Mouse (Mus musculus): ENCODE data around the gene Phf11c. TPM values are rescaled to one million over a fixed set of nuclear protein-coding genes. Genes with fewer than 3 reads are reported as not detected.

The Phf11c gene
- total and polyA plus RNA-seq, 3 experiments: 1.1 to 2.4 (median 1.8) TPM

DNA sequence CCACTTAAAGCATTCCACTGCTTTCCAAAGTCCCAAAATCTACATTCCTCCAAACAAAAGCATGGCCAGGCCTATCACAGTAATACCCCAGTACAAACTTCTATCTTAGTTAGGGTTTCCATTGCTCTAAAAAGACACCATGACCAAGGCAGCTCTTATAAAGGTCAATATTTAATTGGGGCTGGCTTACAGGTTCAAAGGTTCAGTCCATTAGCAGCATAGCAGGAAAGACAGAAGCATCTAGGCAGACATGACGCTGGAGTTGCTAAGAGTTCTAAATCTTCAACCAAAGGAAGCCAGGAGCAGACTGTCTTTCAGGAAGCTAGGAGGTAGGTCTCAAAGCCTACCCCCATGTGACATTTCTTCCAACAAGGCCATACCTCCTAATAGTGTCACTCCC lies 35.4 kb upstream of the Phf11c start:
- no peak overlapping the region for H3K4me2 ChIP-seq (ENCODE audit: insufficient read depth, low read depth, poor library complexity, severe bottlenecking)
- peaks cover 0 to 23% of the 10 kb centered on the region in 2 experiments; a peak in 2 of 4 replicates for H3K4me1 ChIP-seq (ENCODE audit: control insufficient read depth in 1 of 2, insufficient read depth in 2 of 2)
- no peak overlapping the region for H3K27ac ChIP-seq (ENCODE audit: insufficient read depth, low read depth)
- dilution Hi-C loops (cut with MboI; ENCODE audit: extremely low pct_ligation_motif_present, extremely low pct_unique_long_range_greater_than_20kb, low sequenced_read_pairs): no loop called here
- no peak overlapping the region for H3K4me3 ChIP-seq (replicated peaks in 1 of 3; ENCODE audit: low read depth in 2 of 3, low read length in 2 of 3, poor library complexity in 1 of 3)
- H3K36me3 ChIP-seq (replicated peaks in 1 of 2; ENCODE audit: control insufficient read depth in 1 of 2, insufficient read depth in 1 of 2, low read length in 1 of 2): peaks cover 12 to 37% of the 10 kb centered on the region in 2 experiments
- TF ChIP-seq MAFK (IDR thresholded peaks at IDR 0.05; ENCODE audit: insufficient replicate concordance, low read length): no peak
- TF ChIP-seq SMC3 (IDR thresholded peaks at IDR 0.05; ENCODE audit: low read depth, low read length): no peak
- TF ChIP-seq MAX (IDR thresholded peaks at IDR 0.05; ENCODE audit: low read length): no peak
- TF ChIP-seq ZNF384 (IDR thresholded peaks at IDR 0.05; ENCODE audit: low read depth, low read length): no peak
- TF ChIP-seq RCOR1 (conservative IDR thresholded peaks at IDR 0.05; ENCODE audit: low read depth, low read length): no peak
- no peak for TF ChIP-seq JUN (IDR thresholded peaks at IDR 0.05; ENCODE audit: insufficient read depth, low read depth, low read length)
- no peak for DNase-seq (ENCODE audit: extremely low read depth)
- no peaks in the 10 kb centered on the region for H3K27me3 ChIP-seq (replicated peaks)
- H3K9ac ChIP-seq (ENCODE audit: insufficient read depth, low read depth): no peak overlapping the region
- peaks cover 10% of the 10 kb centered on the region for H3K9me3 ChIP-seq (replicated peaks; ENCODE audit: low read length)
- in situ Hi-C loops (cut with MboI; ENCODE audit: low pct_ligation_motif_present, low pct_unique_long_range_greater_than_20kb, low sequenced_read_pairs): no loop called here
- H3K79me2 ChIP-seq (replicated peaks; ENCODE audit: control insufficient read depth, extremely low read depth, insufficient read depth, poor library complexity, severe bottlenecking): no peaks in the 10 kb centered on the region

DNA sequence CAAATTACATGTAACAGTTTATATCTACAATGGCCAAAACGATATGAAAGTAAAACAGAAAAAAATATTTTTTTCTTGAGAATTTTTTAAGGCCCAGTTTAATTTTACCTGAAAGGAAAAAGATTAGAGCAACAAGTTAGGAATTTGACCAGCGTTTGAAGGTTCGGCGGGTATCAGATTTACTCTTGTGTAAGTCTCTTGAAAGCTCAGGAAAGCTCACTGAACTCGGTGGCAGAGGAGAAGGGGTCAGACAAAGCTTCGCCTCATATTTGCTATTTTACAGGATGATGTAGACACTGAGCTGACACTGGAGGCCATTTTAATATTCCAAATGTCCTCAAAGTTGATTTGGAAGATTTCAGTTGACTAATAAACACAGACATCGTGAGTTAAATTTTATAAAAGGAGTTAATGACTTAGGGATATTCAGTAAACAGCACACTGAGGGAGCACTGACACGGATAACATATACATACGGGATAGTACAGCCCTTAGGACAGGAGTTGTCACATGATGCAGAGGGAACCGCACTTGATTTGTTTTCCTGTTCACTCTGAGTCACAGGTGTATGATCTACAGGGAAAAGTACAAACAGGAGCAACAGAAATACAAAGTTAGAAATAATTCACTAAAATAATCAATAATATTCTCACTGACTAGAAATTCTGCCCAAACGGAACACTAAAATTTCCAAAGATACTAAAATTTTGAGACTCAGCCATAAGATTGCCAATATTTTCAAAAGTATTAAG lies 27.9 kb upstream of the Phf11c start:
- Histone ChIP-seq H3K4me1 (ENCODE audit: control insufficient read depth in 1 of 2, insufficient read depth in 2 of 2) (peaks cover 0 to 13% of the 10 kb centered on the region in 2 experiments; a peak in 1 of 4 replicates), H3K79me2 (replicated peaks; ENCODE audit: control insufficient read depth, extremely low read depth, insufficient read depth, poor library complexity, severe bottlenecking) (no peaks in the 10 kb centered on the region), H3K9ac (ENCODE audit: insufficient read depth, low read depth) (no peak overlapping the region), H3K27ac (ENCODE audit: insufficient read depth, low read depth) (no peak overlapping the region), H3K4me2 (ENCODE audit: insufficient read depth, low read depth, poor library complexity, severe bottlenecking) (no peak overlapping the region), H3K9me3 (replicated peaks; ENCODE audit: low read length) (no peaks in the 10 kb centered on the region), H3K36me3 (replicated peaks in 1 of 2; ENCODE audit: control insufficient read depth in 1 of 2, insufficient read depth in 1 of 2, low read length in 1 of 2) (peaks cover 12 to 49% of the 10 kb centered on the region in 2 experiments), H3K4me3 (replicated peaks in 1 of 3; ENCODE audit: low read depth in 2 of 3, low read length in 2 of 3, poor library complexity in 1 of 3) (no peak overlapping the region), H3K27me3 (replicated peaks) (no peaks in the 10 kb centered on the region)
- no peak for TF ChIP-seq RAD21 (IDR thresholded peaks at IDR 0.05; ENCODE audit: low read depth, low read length)
- in situ Hi-C loops (cut with MboI; ENCODE audit: low pct_ligation_motif_present, low pct_unique_long_range_greater_than_20kb, low sequenced_read_pairs) (no loop called here), dilution Hi-C loops (cut with MboI; ENCODE audit: extremely low pct_ligation_motif_present, extremely low pct_unique_long_range_greater_than_20kb, low sequenced_read_pairs) (no loop called here)
- DNase-seq (ENCODE audit: extremely low read depth): no peak

DNA sequence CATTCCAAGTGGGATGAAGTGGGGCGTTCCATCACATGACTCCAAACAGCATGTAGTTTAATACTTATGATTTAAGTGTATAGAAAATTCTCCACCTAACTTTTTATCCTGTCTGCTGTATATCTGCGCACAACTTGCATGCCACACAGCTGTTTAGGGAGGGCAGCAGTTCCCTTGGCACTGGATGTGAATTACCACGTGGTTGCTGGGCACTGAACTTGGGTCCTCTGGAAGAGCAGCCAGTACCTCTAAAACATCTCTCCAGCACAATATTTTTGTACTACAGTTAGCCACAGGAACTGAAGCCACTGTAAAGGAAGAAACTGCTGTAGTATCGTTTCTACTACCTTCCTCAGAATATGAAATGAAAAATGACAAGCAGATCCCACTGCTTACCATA lies 23.0 kb upstream of the Phf11c start:
- Histone ChIP-seq H3K27ac (ENCODE audit: insufficient read depth, low read depth) (no peak overlapping the region), H3K4me3 (replicated peaks in 1 of 3; ENCODE audit: low read depth in 2 of 3, low read length in 2 of 3, poor library complexity in 1 of 3) (no peak overlapping the region), H3K27me3 (replicated peaks) (no peaks in the 10 kb centered on the region), H3K4me2 (ENCODE audit: insufficient read depth, low read depth, poor library complexity, severe bottlenecking) (no peak overlapping the region), H3K36me3 (replicated peaks in 1 of 2; ENCODE audit: control insufficient read depth in 1 of 2, insufficient read depth in 1 of 2, low read length in 1 of 2) (peaks cover 35 to 80% of the 10 kb centered on the region in 2 experiments), H3K4me1 (ENCODE audit: control insufficient read depth in 1 of 2, insufficient read depth in 2 of 2) (no peaks in the 10 kb centered on the region), H3K9me3 (replicated peaks; ENCODE audit: low read length) (no peaks in the 10 kb centered on the region), H3K79me2 (replicated peaks; ENCODE audit: control insufficient read depth, extremely low read depth, insufficient read depth, poor library complexity, severe bottlenecking) (no peaks in the 10 kb centered on the region), H3K9ac (ENCODE audit: insufficient read depth, low read depth) (no peak overlapping the region)
- TF ChIP-seq NRF1 (IDR thresholded peaks at IDR 0.05; ENCODE audit: low read depth, low read length) (no peak), RAD21 (IDR thresholded peaks at IDR 0.05; ENCODE audit: low read depth, low read length) (no peak), NELFE (IDR thresholded peaks at IDR 0.05; ENCODE audit: low read depth, low read length) (no peak), CHD2 (IDR thresholded peaks at IDR 0.05; ENCODE audit: low read length) (no peak), ZNF384 (IDR thresholded peaks at IDR 0.05; ENCODE audit: low read depth, low read length) (no peak), PAX5 (IDR thresholded peaks at IDR 0.05; ENCODE audit: low read length) (no peak), MXI1 (IDR thresholded peaks at IDR 0.05; ENCODE audit: low read depth, low read length) (no peak), GABPA (IDR thresholded peaks at IDR 0.05; ENCODE audit: insufficient replicate concordance, low read depth, low read length) (no peak), MYC (IDR thresholded peaks at IDR 0.05; ENCODE audit: low read depth, low read length) (no peak), CHD1 (IDR thresholded peaks at IDR 0.05; ENCODE audit: low read depth, low read length) (no peak), USF2 (conservative IDR thresholded peaks at IDR 0.05; ENCODE audit: low read depth, low read length) (no peak), MAX (IDR thresholded peaks at IDR 0.05; ENCODE audit: low read length) (no peak), E2F4 (IDR thresholded peaks at IDR 0.05; ENCODE audit: insufficient replicate concordance, low read depth, low read length) (no peak), ETS1 (conservative IDR thresholded peaks at IDR 0.05; ENCODE audit: low read depth, low read length) (no peak), JUND (conservative IDR thresholded peaks at IDR 0.05; ENCODE audit: low read depth, low read length) (no peak), CTCF (conservative IDR thresholded peaks at IDR 0.05 in 1 of 2, IDR thresholded peaks at IDR 0.05 in 1 of 2; ENCODE audit: low read depth in 2 of 2, low read length in 2 of 2) (no peak), HCFC1 (IDR thresholded peaks at IDR 0.05; ENCODE audit: low read depth, low read length) (no peak), MEF2A (IDR thresholded peaks at IDR 0.05; ENCODE audit: borderline replicate concordance, low read depth, low read length) (no peak), ZC3H11A (IDR thresholded peaks at IDR 0.05; ENCODE audit: low read depth, low read length) (no peak)
- in situ Hi-C loops (cut with MboI; ENCODE audit: low pct_ligation_motif_present, low pct_unique_long_range_greater_than_20kb, low sequenced_read_pairs) (no loop called here), dilution Hi-C loops (cut with MboI; ENCODE audit: extremely low pct_ligation_motif_present, extremely low pct_unique_long_range_greater_than_20kb, low sequenced_read_pairs) (no loop called here)
- no peak for DNase-seq (ENCODE audit: extremely low read depth)

Data from CH12.LX (cell line).